Mouse (Mus musculus): ENCODE measurements around the gene Olfr995. TPM values are rescaled to one million over a fixed set of nuclear protein-coding genes. Genes with fewer than 3 reads are reported as not detected.

The Olfr995 gene
- total RNA-seq (2021) = not detected

- DNase-seq (ENCODE audit: extremely low spot score in 1 of 2, low spot score in 1 of 2) = no peak
These were observed at the start of gene Olfr995 for GRCm38 (mm10) chr2:85443539-85443938. Gene Olfr995, minus strand, starts transcription at chr2:85443639.

GRCm38 (mm10) chr2:85490396-85490795, 47.0 kb upstream of the Olfr995 start:
- no peak for DNase-seq (ENCODE audit: extremely low spot score in 1 of 2, low spot score in 1 of 2)

DNA sequence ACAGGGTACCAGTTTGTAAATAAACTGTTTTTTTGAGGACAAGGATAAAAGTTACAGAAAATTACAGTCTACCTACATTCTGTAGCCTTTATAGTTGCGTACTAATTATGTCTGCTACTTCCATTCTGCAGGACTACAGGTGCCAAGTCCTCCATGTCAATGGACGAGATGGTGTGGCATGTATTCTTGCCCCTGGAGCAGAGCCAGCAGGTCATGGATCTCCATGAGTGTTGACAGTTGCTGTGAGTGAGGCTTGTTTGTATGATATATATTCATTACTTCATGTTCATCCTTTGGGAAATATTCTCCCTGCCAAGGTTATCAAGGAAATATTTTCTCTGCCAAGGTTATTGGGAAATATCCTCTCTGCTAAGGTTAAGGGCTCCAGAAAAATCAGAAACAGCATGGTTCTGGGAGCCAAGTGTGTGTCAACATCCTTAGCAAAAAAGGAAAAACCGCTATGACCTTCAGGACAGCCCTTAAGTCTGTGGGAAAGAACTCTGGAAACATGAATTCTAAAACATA, 23.4 kb upstream of the Olfr995 start:
- no peak for DNase-seq (ENCODE audit: extremely low spot score in 1 of 2, low spot score in 1 of 2)

DNA sequence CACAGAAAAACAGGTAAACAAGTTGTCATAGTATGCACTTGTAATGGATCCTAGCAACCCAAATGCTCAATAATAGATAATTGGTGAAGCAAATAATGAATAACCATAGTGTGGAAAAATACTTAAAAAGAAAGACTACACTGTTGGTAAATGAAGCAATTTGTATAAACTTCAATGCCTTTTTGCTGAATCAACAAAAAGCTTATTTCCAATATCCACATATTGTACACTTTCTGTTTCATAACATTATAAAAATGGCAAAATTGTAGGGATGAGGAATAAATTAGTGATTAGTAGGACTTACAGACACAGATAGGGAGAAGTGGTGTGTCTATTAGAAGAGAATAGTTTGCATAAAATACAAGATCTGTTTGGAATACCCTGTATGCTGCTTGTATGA, 893 bp downstream of the Olfr995 start:
- no peak for DNase-seq (ENCODE audit: extremely low spot score in 1 of 2, low spot score in 1 of 2)

DNA sequence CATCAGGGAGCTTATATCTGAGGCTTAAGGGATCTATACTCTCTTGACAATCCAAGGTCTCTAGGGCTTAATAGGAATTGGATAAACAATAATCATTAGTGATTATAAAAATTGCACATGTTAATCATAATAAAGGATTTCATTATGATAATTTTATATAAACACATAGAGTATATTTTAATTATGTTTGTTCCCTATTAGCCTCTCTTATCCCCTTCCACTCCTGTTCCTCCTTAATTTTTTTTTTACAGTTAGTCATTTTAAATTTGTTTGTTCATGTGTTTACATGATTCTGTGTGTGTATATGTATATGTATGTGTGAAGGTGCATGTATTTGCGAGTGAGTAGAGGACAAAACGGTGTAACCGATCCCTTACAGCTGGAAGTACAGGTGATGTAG, 7.1 kb downstream of the Olfr995 start, which contains the start of gene Olfr994:
Gene Olfr994 (minus strand): TSS at position 101 of the 400 bp plus-strand sequence.
- DNase-seq (ENCODE audit: extremely low spot score in 1 of 2, low spot score in 1 of 2) = no peak

DNA sequence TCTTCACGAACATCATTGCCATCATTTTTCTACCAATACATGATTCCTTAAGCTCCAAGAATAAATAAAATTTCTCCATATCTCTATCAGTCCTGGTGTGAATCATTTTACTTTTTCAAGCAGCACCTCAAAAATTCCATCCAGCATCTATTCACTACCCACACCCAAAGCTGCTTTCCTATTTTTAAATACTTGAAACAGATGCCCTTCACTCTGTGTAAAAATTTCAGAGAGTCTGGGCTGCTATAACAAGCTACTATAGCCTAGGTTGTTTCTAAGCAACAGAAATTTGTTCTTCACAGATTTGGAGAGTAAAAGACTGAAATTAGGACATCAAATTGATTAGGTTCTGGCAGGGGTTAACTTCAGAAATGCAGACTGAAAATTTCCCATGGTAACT, 17.5 kb downstream of the Olfr995 start:
- no peak for DNase-seq (ENCODE audit: extremely low spot score in 1 of 2, low spot score in 1 of 2)

- DNase-seq (ENCODE audit: extremely low spot score in 1 of 2, low spot score in 1 of 2) = no peak
These were observed 28.7 kb downstream of the Olfr995 start, which contains the start of gene Olfr993 for GRCm38 (mm10) chr2:85414777-85415176. Gene Olfr993, minus strand, starts transcription at chr2:85414877.

- no peak for DNase-seq (ENCODE audit: extremely low spot score in 1 of 2, low spot score in 1 of 2)
These were observed 34.1 kb downstream of the Olfr995 start, which contains the start of gene Olfr992 for GRCm38 (mm10) chr2:85409369-85409768. Gene Olfr992, minus strand, starts transcription at chr2:85409469.

Other genes starting within 250 kb of the Olfr995 start
- 10 to 100 TPM; 15.0 to 19.1 TPM for gene Lrrc55, start 246.4 kb downstream of the Olfr995 start, total RNA-seq (2021)
- not detected for gene Olfr987, start 104.3 kb downstream of the Olfr995 start, total RNA-seq (2021)
- not detected for gene Olfr988, start 80.4 kb downstream of the Olfr995 start, total RNA-seq (2021)
- gene Olfr992, start 34.2 kb downstream of the Olfr995 start, total RNA-seq (2021) = not detected
- gene Olfr993, start 28.8 kb downstream of the Olfr995 start, total RNA-seq (2021) = not detected
- gene Olfr994, start 7.2 kb downstream of the Olfr995 start, total RNA-seq (2021) = not detected
- under 1 TPM; 0.20 to 0.21 TPM for gene 4833423E24Rik, start 75.4 kb upstream of the Olfr995 start, total RNA-seq (2021)
- gene Olfr996, start 135.6 kb upstream of the Olfr995 start, total RNA-seq (2021) = not detected
- not detected for gene Olfr998, start 145.3 kb upstream of the Olfr995 start, total RNA-seq (2021)
- not detected for gene Olfr1000, start 168.3 kb upstream of the Olfr995 start, total RNA-seq (2021)
- not detected for gene Olfr1002, start 207.1 kb upstream of the Olfr995 start, total RNA-seq (2021)
- not detected for gene Olfr154, start 220.8 kb upstream of the Olfr995 start, total RNA-seq (2021)
- gene Olfr1006, start 235.1 kb upstream of the Olfr995 start, total RNA-seq (2021) = not detected
- not detected for gene Olfr1008, start 245.8 kb upstream of the Olfr995 start, total RNA-seq (2021)

Measured in layer of hippocampus, postnatal 25 days (tissue).